Mouse (Mus musculus) lung, embryonic 16.5 days (tissue): ENCODE data around the gene Ppp2r1b. TPM values are rescaled to one million over a fixed set of nuclear protein-coding genes. Genes with fewer than 3 reads are reported as not detected.

Experiments
- ATAC-seq: fragments of 200-750 bp; cut with Nextera tagmentation; 2 replicates; pipeline ENCODE4 v1.8.0; 2017; ENCODE audit warnings: low read depth, mild to moderate bottlenecking, moderate library complexity
- H3K27ac ChIP-seq: fragments of 300-500 bp; sonication (generic); 2 replicates; pipeline ENCODE4 v1.5.1; 2014; ENCODE audit warnings: mild to moderate bottlenecking, control low read depth, low read length
- H3K27me3 ChIP-seq: fragments of 300-500 bp; sonication (generic); 2 replicates; pipeline ENCODE4 v1.6.1; 2014; ENCODE audit warnings: low read depth, low read length, mixed read lengths; ENCODE audit not compliant: control insufficient read depth, insufficient read depth
- H3K36me3 ChIP-seq: fragments of 300-500 bp; sonication (generic); 2 replicates; pipeline ENCODE4 v1.6.1; 2014; ENCODE audit warnings: low read length; ENCODE audit not compliant: control insufficient read depth, insufficient read depth
- H3K4me1 ChIP-seq: fragments of 300-500 bp; sonication (generic); replicated peaks from 2 replicates; pipeline ENCODE4 v1.6.1; 2014; ENCODE audit warnings: low read length, mixed read lengths; ENCODE audit not compliant: control insufficient read depth, insufficient read depth
- H3K4me2 ChIP-seq: fragments of 300-500 bp; sonication (generic); 2 replicates; pipeline ENCODE4 v1.6.1; 2014; ENCODE audit warnings: low read depth, low read length, control low read depth
- H3K4me3 ChIP-seq: fragments of 300-500 bp; sonication (generic); 2 replicates; pipeline ENCODE4 v1.5.1; 2014; ENCODE audit warnings: mild to moderate bottlenecking, low read length, control low read depth
- H3K9ac ChIP-seq: fragments of 300-500 bp; sonication (generic); 2 replicates; pipeline ENCODE4 v1.6.1; 2014; ENCODE audit warnings: low read length, control low read depth
- H3K9me3 ChIP-seq: fragments of 300-500 bp; sonication (generic); 2 replicates; pipeline ENCODE4 v1.6.1; 2016; ENCODE audit warnings: low read length; ENCODE audit not compliant: control insufficient read depth
- WGBS: fragments of 180-500 bp; shearing (Covaris S2); extraction: QIAGEN DNeasy Blood & Tissue Kit; methylation state at CpG from one replicate; pipeline ENCODE4 v1.1.7; 2014; 5-methylcytosine and 5-hydroxymethylcytosine counted together
- polyA plus RNA-seq: library from polyadenylated mRNA; unstranded; fragments of >200 nt; fragmentation: Nextera tagmentation; extraction: Ambion mirVana; gene quantifications from 2 replicates; pipeline ENCODE4 v1.2.1, GENCODE M21; 2015

Ppp2r1b gene
- polyA plus RNA-seq, 1 experiment from 2014 or later, result 60.3 TPM

DNA sequence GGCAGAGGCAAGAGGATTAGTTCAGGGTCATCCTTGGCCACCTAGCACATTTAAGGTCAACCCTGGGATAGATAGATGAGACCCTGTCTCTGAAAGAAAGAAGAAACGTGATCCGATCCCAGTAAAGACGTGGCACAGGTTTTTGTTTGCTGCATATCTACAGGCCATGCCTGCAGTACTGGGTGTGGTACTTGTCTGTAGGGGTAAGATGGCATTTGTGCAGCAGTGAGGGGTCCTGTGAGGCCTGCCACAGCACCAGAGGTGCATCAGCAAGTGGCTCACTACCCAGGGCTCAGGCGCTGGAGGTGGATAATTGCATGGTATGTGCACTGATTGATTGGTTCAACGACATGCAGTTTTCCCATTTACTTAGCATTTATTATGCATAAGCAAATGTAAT, 31.3 kb upstream of the Ppp2r1b start:
- Histone ChIP-seq H3K4me1 (0 out of 2 replicates have a peak, but pooled peaks cover 3% of the 10 kb centered on the region), H3K36me3 (peaks cover 26% of the 10 kb centered on the region), H3K9ac (no peak overlapping the region), H3K9me3 (no peaks in the 10 kb centered on the region), H3K27me3 (no peaks in the 10 kb centered on the region), H3K27ac (no peak overlapping the region), H3K4me2 (no peak overlapping the region), H3K4me3 (no peak overlapping the region)
- 94% methylated on average over 5 of the region's 5 CpGs for WGBS
- no peak for ATAC-seq

- Histone ChIP-seq H3K9ac (no peak overlapping the region), H3K27ac (no peak overlapping the region), H3K4me3 (no peak overlapping the region), H3K4me1 (0 out of 2 replicates have a peak, but pooled peaks cover 3% of the 10 kb centered on the region), H3K36me3 (peaks cover 16% of the 10 kb centered on the region), H3K27me3 (no peaks in the 10 kb centered on the region), H3K4me2 (no peak overlapping the region), H3K9me3 (no peaks in the 10 kb centered on the region)
- 98% methylated on average over 4 of the region's 4 CpGs for WGBS
- ATAC-seq, result no peak
Observed at GRCm38 (mm10) chr9:50815666-50816065, 29.4 kb upstream of the Ppp2r1b start.

- Histone ChIP-seq H3K9me3 (no peaks in the 10 kb centered on the region), H3K4me3 (no peak overlapping the region), H3K27ac (no peak overlapping the region), H3K27me3 (no peaks in the 10 kb centered on the region), H3K4me2 (no peak overlapping the region), H3K36me3 (peaks cover 16% of the 10 kb centered on the region), H3K9ac (no peak overlapping the region), H3K4me1 (0 out of 2 replicates have a peak, but pooled peaks cover 3% of the 10 kb centered on the region)
- ATAC-seq, result no peak
- 97% methylated on average over 1 of the region's 1 CpGs for WGBS
Observed at GRCm38 (mm10) chr9:50816512-50816911, 28.6 kb upstream of the Ppp2r1b start.

DNA sequence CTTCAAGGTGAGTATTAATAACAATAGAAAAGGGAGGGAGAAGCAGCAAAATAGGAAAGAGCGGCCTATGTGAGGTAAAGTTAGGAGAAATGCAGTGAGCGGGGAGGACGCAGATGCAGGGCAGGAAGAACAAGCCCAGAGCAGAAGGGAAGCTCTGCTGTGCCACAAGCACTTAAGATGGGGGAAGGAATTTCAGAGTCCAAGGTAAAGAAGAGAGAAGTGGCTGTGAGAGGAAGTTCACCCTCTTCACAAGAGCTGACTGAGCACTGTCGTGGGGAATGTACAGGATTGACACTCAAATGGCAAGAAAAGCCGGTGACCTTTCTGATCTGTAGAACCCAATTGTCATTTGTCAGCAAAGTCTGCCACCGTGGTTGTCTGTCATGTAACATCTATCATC, 27.1 kb upstream of the Ppp2r1b start:
- Histone ChIP-seq H3K9me3 (no peaks in the 10 kb centered on the region), H3K4me2 (no peak overlapping the region), H3K27ac (no peak overlapping the region), H3K9ac (no peak overlapping the region), H3K4me3 (no peak overlapping the region), H3K36me3 (peaks cover 16% of the 10 kb centered on the region), H3K27me3 (no peaks in the 10 kb centered on the region), H3K4me1 (0 out of 2 replicates have a peak, but pooled peaks cover 3% of the 10 kb centered on the region)
- peak; percentile 66 for ATAC-seq
- WGBS, result 57% methylated on average over 6 of the region's 6 CpGs

DNA sequence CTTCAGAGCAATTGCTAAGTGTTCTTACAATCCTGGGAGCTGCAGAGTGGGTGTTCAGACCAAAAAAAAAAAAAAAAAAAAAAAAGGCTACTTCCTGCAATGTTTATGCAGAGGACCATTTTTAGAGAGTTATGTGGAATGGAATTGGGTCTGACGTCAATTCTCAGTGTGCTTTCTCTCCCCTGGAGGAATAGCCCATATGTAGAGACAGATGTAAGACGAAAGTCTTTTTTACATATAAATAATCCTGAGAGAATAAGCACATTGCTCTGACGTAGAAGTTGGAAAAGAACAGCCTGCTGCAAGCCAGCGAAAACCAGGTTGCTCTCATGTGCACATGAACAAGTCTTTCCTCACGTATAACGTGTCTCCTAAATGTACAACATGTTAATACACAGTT, 25.4 kb upstream of the Ppp2r1b start:
- no peaks in the 10 kb centered on the region for H3K27me3 ChIP-seq
- no peak for ATAC-seq
- H3K27ac ChIP-seq, result no peak overlapping the region
- no peak overlapping the region for H3K4me2 ChIP-seq
- peaks cover 9% of the 10 kb centered on the region for H3K36me3 ChIP-seq
- no peak overlapping the region for H3K4me3 ChIP-seq
- H3K9ac ChIP-seq, result no peak overlapping the region
- H3K9me3 ChIP-seq, result no peaks in the 10 kb centered on the region
- H3K4me1 ChIP-seq, result 0 out of 2 replicates have a peak, but pooled peaks cover 3% of the 10 kb centered on the region
- WGBS, result 87% methylated on average over 6 of the region's 6 CpGs

GRCm38 (mm10) chr9:50821651-50822050, 23.4 kb upstream of the Ppp2r1b start:
- no peak overlapping the region for H3K4me3 ChIP-seq
- no peak overlapping the region for H3K4me2 ChIP-seq
- ATAC-seq, result no peak
- H3K4me1 ChIP-seq, result 0 out of 2 replicates have a peak, but pooled peaks cover 3% of the 10 kb centered on the region
- no peak overlapping the region for H3K27ac ChIP-seq
- no peaks in the 10 kb centered on the region for H3K9me3 ChIP-seq
- peaks cover 6% of the 10 kb centered on the region for H3K36me3 ChIP-seq
- no peaks in the 10 kb centered on the region for H3K27me3 ChIP-seq
- WGBS, result 95% methylated on average over 6 of the region's 6 CpGs
- no peak overlapping the region for H3K9ac ChIP-seq

GRCm38 (mm10) chr9:50822216-50822615, 22.9 kb upstream of the Ppp2r1b start:
- 95% methylated on average over 5 of the region's 5 CpGs for WGBS
- ATAC-seq, result no peak
- Histone ChIP-seq H3K9me3 (no peaks in the 10 kb centered on the region), H3K27ac (no peak overlapping the region), H3K4me1 (0 out of 2 replicates have a peak, but pooled peaks cover 3% of the 10 kb centered on the region), H3K27me3 (no peaks in the 10 kb centered on the region), H3K4me2 (no peak overlapping the region), H3K4me3 (no peak overlapping the region), H3K36me3 (peaks cover 5% of the 10 kb centered on the region), H3K9ac (no peak overlapping the region)

GRCm38 (mm10) chr9:50823779-50824453, 21.2 kb upstream of the Ppp2r1b start:
- Histone ChIP-seq H3K9ac (no peak overlapping the region), H3K4me2 (no peak overlapping the region), H3K36me3 (peaks cover 5% of the 10 kb centered on the region), H3K27me3 (no peaks in the 10 kb centered on the region), H3K4me1 (no peaks in the 10 kb centered on the region), H3K9me3 (no peaks in the 10 kb centered on the region), H3K27ac (no peak overlapping the region), H3K4me3 (no peak overlapping the region)
- WGBS, result 85% methylated on average over 11 of the region's 11 CpGs
- no peak for ATAC-seq

GRCm38 (mm10) chr9:50831514-50831913, 13.6 kb upstream of the Ppp2r1b start:
- Histone ChIP-seq H3K4me3 (no peak overlapping the region), H3K4me2 (no peak overlapping the region), H3K9me3 (no peaks in the 10 kb centered on the region), H3K27me3 (no peaks in the 10 kb centered on the region), H3K4me1 (peaks cover 4% of the 10 kb centered on the region), H3K36me3 (no peaks in the 10 kb centered on the region; the same call in 1 of the 2 replicates), H3K27ac (no peak overlapping the region), H3K9ac (no peak overlapping the region)
- no peak for ATAC-seq
- WGBS, result 92% methylated on average over 5 of the region's 5 CpGs
